Mouse (Mus musculus) urinary bladder, postnatal 0 days (tissue): Measurements from ENCODE around the gene Plppr2. TPM values are rescaled to one million over a fixed set of nuclear protein-coding genes. Genes with fewer than 3 reads are reported as not detected.

Experiments used
- polyA plus RNA-seq: library from polyadenylated mRNA; unstranded; fragments of >200 nt; fragmentation: Nextera tagmentation; extraction: Ambion mirVana; gene quantifications from 2 replicates; pipeline ENCODE4 v1.2.1, GENCODE M21; 2015

Plppr2 gene
- 4.0 and 4.3 TPM in 2 replicates for polyA plus RNA-seq

DNA sequence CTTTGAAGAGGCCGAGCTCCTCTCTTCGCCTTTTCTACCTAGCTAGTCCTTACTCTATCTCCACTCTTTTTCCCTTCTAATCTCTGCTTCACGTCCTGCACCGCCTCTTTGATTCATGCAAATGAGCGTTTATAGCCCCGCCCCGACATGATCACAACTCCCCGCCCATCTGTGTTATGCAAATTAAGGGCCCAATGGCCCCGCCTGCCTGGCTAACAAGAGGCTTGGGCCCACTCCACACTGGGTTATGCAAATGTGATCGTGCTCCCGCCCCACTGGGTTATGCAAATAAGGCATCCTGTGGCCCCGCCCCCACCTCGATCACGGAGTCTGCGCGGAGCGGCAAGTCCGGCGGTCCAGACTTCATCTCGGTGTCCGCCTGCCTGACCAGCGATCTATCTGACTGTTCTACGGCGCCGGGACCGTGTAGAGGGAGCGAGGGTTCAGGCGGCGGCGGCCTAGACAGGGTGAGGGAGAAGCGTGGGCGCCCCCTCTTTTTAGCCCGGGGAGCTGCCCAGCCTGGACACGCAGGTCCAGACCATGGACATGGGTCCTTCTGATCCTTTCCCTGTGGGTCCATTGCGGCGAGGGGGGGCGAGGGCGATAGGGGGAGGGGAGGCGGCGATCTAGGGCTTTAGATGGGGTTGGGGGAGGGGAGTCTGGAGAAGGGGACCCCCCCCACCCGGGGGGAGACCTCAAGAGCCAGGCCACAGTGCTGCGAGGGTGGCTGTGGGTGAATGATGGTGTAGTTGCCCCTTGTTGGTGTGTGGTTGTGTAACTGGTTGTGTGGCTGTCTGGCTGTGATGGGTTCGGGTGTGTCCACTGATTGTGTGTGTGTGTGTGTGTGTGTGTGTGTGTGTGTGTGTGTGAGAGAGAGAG is at the start of gene Plppr2:
Gene Plppr2 (plus strand): TSS at position 342 of the 879 bp plus-strand sequence.

GRCm38 (mm10) chr9:21918035-21918592 is 18.7 kb upstream of the Plppr2 start, which contains the start of gene Rab3d:
Gene Rab3d, minus strand, starts transcription at chr9:21918192.

GRCm38 (mm10) chr9:21927208-21927753 is 9.6 kb upstream of the Plppr2 start, which contains the start of the genes Ccdc159 and Tmem205:
Gene Ccdc159, plus strand, starts transcription at chr9:21927471.
Gene Tmem205, minus strand, starts transcription at chr9:21927556.

GRCm38 (mm10) chr9:21955570-21956281 is 18.9 kb downstream of the Plppr2 start, which contains the start of gene Swsap1:
Gene Swsap1, plus strand, starts transcription at chr9:21955755.

GRCm38 (mm10) chr9:21963417-21963816 is 26.6 kb downstream of the Plppr2 start, which contains the start of gene Epor:
Gene Epor, minus strand, starts transcription at chr9:21963506.

GRCm38 (mm10) chr9:21989230-21990110 is 52.6 kb downstream of the Plppr2 start, which contains the start of gene Rgl3:
Gene Rgl3, minus strand, starts transcription at chr9:21989446.

Other genes starting within 250 kb of the Plppr2 start
- gene Ldlr, start 213.6 kb upstream of the Plppr2 start, polyA plus RNA-seq = 73.5 and 118 TPM in 2 replicates
- gene Spc24, start 176.7 kb upstream of the Plppr2 start, polyA plus RNA-seq = 19.5 and 26.9 TPM in 2 replicates
- gene Kank2, start 138.3 kb upstream of the Plppr2 start, polyA plus RNA-seq = 25.4 and 28.8 TPM in 2 replicates
- gene Angptl8, start 101.5 kb upstream of the Plppr2 start, polyA plus RNA-seq = 0.44 and 0.45 TPM in 2 replicates
- 22.3 and 25.4 TPM in 2 replicates for gene Dock6, start 84.4 kb upstream of the Plppr2 start, polyA plus RNA-seq
- gene Rab3d, start 18.8 kb upstream of the Plppr2 start, polyA plus RNA-seq = 25.2 and 33.9 TPM in 2 replicates
- gene Ccdc159, start 9.6 kb upstream of the Plppr2 start, polyA plus RNA-seq = 1.6 and 2.0 TPM in 2 replicates
- gene Tmem205, start 9.5 kb upstream of the Plppr2 start, polyA plus RNA-seq = 68.5 and 78.3 TPM in 2 replicates
- 3.4 TPM in 2 replicates for gene Swsap1, start 18.7 kb downstream of the Plppr2 start, polyA plus RNA-seq
- 2.1 and 2.6 TPM in 2 replicates for gene Epor, start 26.5 kb downstream of the Plppr2 start, polyA plus RNA-seq
- gene Rgl3, start 52.4 kb downstream of the Plppr2 start, polyA plus RNA-seq = 2.9 and 4.9 TPM in 2 replicates
- gene Ccdc151, start 65.6 kb downstream of the Plppr2 start, polyA plus RNA-seq = not detected in 2 replicates
- gene Prkcsh, start 65.8 kb downstream of the Plppr2 start, polyA plus RNA-seq = 47.2 and 48.7 TPM in 2 replicates
- 0.05 TPM in 1 of 2 replicates, not detected in the other for gene Elavl3, start 115.0 kb downstream of the Plppr2 start, polyA plus RNA-seq
- not detected in 2 replicates for gene Gm49318, start 134.2 kb downstream of the Plppr2 start, polyA plus RNA-seq
- 6.1 and 8.0 TPM in 2 replicates for gene Zfp653, start 134.3 kb downstream of the Plppr2 start, polyA plus RNA-seq
- 39.5 and 42.3 TPM in 2 replicates for gene Ecsit, start 148.4 kb downstream of the Plppr2 start, polyA plus RNA-seq
- gene Cnn1, start 162.2 kb downstream of the Plppr2 start, polyA plus RNA-seq = 4,929 and 6,173 TPM in 2 replicates
- 93.8 and 101 TPM in 2 replicates for gene Elof1, start 180.1 kb downstream of the Plppr2 start, polyA plus RNA-seq
- gene Acp5, start 198.7 kb downstream of the Plppr2 start, polyA plus RNA-seq = 9.1 and 9.8 TPM in 2 replicates
- gene Pigyl, start 219.8 kb downstream of the Plppr2 start, polyA plus RNA-seq = 85.8 and 88.4 TPM in 2 replicates